Mouse (Mus musculus): ENCODE data around the gene Smyd3. TPM values are rescaled to one million over a fixed set of nuclear protein-coding genes. Genes with fewer than 3 reads are reported as not detected.
A peak's percentile ranks its signal among the peaks of the same experiment; 100 is the strongest.

The Smyd3 gene
- total RNA-seq, 2 experiments from 2014 or later = 7.5 to 8.3 TPM

- peak in 1 of 2 experiments; percentile 13 for DNase-seq
These were observed 456.8 kb downstream of the Smyd3 start for GRCm38 (mm10) chr1:179061053-179061452.

- peak in 1 of 2 experiments; percentile 22 for DNase-seq
These were observed 457.5 kb downstream of the Smyd3 start for GRCm38 (mm10) chr1:179060113-179060955.

- DNase-seq = no peak
These were observed 458.3 kb downstream of the Smyd3 start for GRCm38 (mm10) chr1:179059286-179060112.

- no peak for DNase-seq
These were observed 459.2 kb downstream of the Smyd3 start for GRCm38 (mm10) chr1:179058675-179059074.

GRCm38 (mm10) chr1:179055760-179056159, 462.1 kb downstream of the Smyd3 start:
- no peak for DNase-seq

GRCm38 (mm10) chr1:179054385-179055116, 463.3 kb downstream of the Smyd3 start:
- peak in 1 of 2 experiments; percentile 22 for DNase-seq

GRCm38 (mm10) chr1:179052545-179053180, 465.2 kb downstream of the Smyd3 start:
- DNase-seq = no peak

- no peak for DNase-seq
These were observed 469.8 kb downstream of the Smyd3 start for GRCm38 (mm10) chr1:179047931-179048596.

- no peak for DNase-seq
These were observed 471.8 kb downstream of the Smyd3 start for GRCm38 (mm10) chr1:179045856-179046714.

- no peak for DNase-seq
These were observed 473.7 kb downstream of the Smyd3 start for GRCm38 (mm10) chr1:179044165-179044564.

GRCm38 (mm10) chr1:179043644-179044043, 474.2 kb downstream of the Smyd3 start:
- no peak for DNase-seq

GRCm38 (mm10) chr1:179041905-179042337, 475.9 kb downstream of the Smyd3 start:
- peak; percentile 70 to 80 for DNase-seq

GRCm38 (mm10) chr1:179041231-179041904, 476.5 kb downstream of the Smyd3 start:
- peak in 1 of 2 experiments; percentile 29 for DNase-seq

GRCm38 (mm10) chr1:179038801-179039200, 479.0 kb downstream of the Smyd3 start:
- no peak for DNase-seq

GRCm38 (mm10) chr1:179032947-179033346, 484.9 kb downstream of the Smyd3 start:
- no peak for DNase-seq

- no peak for DNase-seq
These were observed 486.3 kb downstream of the Smyd3 start for GRCm38 (mm10) chr1:179031581-179031980.

GRCm38 (mm10) chr1:179026614-179027013, 491.2 kb downstream of the Smyd3 start:
- no peak for DNase-seq

GRCm38 (mm10) chr1:179025169-179025568, 492.7 kb downstream of the Smyd3 start:
- DNase-seq = no peak

- no peak for DNase-seq
These were observed 494.4 kb downstream of the Smyd3 start for GRCm38 (mm10) chr1:179023486-179023885.

GRCm38 (mm10) chr1:179017428-179017827, 500.4 kb downstream of the Smyd3 start:
- DNase-seq = no peak

Data from heart, adult 18-20 months (tissue).